Mouse (Mus musculus): ENCODE data around the gene Pip4k2c. TPM values are rescaled to one million over a fixed set of nuclear protein-coding genes. Genes with fewer than 3 reads are reported as not detected.
A peak's percentile ranks its signal among the peaks of the same experiment; 100 is the strongest.

Gene Pip4k2c
- polyA plus RNA-seq, 1 experiment from 2014 or later, result 16.4 TPM

DNA sequence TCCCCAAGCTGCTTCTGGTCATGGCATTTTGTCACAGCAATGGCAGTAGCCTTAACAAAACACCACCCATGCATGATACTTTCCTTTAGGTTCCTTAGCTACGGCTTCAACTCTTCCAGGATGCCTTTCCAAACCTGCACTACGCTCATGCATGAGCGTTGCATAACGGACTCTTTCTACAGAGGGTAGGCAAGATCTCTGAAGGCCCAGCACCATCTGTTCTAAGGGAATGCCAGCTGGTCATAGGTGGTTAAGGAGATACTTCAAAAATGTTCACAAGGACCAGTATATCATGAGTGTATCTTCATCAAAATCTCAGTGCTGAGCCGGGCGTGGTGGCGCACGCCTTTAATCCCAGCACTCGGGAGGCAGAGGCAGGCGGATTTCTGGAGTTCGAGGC is 5.1 kb upstream of the Pip4k2c start:
- Histone ChIP-seq H3K9ac (ENCODE audit: low read length) (no peak overlapping the region), H3K27me3 (ENCODE audit: control insufficient read depth, insufficient read depth, low read length) (no peaks in the 10 kb centered on the region), H3K27ac (ENCODE audit: low read depth, low read length) (no peak overlapping the region), H3K4me3 (ENCODE audit: low read depth, low read length) (no peak overlapping the region), H3K36me3 (ENCODE audit: control insufficient read depth, insufficient read depth, low read length) (no peaks in the 10 kb centered on the region), H3K4me1 (replicated peaks; ENCODE audit: control insufficient read depth, insufficient read depth, low read length) (peaks cover 3% of the 10 kb centered on the region; the same call in 1 of the 2 replicates), H3K9me3 (ENCODE audit: control insufficient read depth, low read length) (no peaks in the 10 kb centered on the region), H3K4me2 (ENCODE audit: low read depth, low read length, severe bottlenecking) (no peak overlapping the region)
- WGBS, result 94% methylated on average over 11 of the region's 11 CpGs
- DNase-seq (ENCODE audit: low spot score) (no peak), ATAC-seq (replicated peaks; ENCODE audit: low FRiP score) (no peak)

DNA sequence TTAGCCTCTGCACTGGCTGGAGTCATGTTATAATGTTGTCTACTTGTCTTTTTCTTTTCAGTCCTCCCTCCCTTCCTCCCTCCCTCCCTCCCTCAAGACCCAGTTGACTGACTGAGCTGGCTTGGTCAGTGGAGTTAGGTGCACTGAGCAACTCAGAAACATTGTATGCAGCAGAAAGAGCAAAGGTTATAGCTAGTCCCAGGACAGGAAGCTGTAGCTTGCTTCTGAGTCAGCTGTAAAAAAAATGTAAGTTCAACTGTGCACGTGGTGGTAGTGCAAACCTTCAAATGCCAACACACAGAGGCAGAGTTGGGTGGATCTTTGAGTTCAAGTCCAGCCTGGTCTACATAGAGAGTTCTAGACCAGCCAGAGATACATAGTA is 3.0 kb upstream of the Pip4k2c start:
- WGBS, result 56% methylated on average over 1 of the region's 1 CpGs
- DNase-seq (ENCODE audit: low spot score), result no peak

DNA sequence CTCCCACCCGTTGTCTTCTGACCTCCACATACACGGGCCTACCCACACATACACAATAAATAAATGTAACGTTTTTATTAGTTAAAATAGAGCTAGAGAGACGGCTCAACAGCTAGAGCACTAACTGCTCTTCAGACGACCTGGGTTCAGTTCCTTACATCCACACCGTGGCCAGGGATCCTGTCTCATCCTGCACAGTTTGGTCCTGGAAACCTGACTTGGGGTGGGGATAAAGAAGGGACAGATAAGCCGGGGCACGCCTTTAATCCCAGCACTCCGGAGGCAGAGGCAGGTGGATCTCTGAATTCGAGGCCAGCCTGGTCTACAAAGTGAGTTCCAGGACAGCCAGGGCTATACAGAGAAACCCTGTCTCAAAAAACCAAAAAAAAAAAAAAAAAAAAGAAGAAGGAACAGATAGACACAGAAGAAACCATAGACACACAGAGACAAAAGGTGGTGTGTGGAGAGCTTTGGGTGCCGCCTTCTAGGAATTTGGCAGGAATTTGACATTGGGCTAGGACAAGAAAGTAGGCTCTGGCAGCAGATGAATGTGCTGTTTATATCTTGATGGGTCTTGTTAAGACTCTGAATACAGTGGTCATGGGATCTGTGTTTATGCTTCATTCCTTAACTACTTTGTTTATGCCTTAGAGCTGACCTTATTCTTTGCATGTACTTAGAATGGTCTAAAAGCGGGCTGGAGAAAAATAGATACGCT is 2.5 kb upstream of the Pip4k2c start:
- DNase-seq (ENCODE audit: low spot score) (no peak), ATAC-seq (replicated peaks; ENCODE audit: low FRiP score) (no peak)
- Histone ChIP-seq H3K9me3 (ENCODE audit: control insufficient read depth, low read length) (no peaks in the 10 kb centered on the region), H3K9ac (ENCODE audit: low read length) (no peak overlapping the region), H3K36me3 (ENCODE audit: control insufficient read depth, insufficient read depth, low read length) (no peaks in the 10 kb centered on the region), H3K4me2 (ENCODE audit: low read depth, low read length, severe bottlenecking) (no peak overlapping the region), H3K27me3 (ENCODE audit: control insufficient read depth, insufficient read depth, low read length) (no peaks in the 10 kb centered on the region), H3K4me1 (replicated peaks; ENCODE audit: control insufficient read depth, insufficient read depth, low read length) (peaks cover 8% of the 10 kb centered on the region; the same call in 1 of the 2 replicates), H3K27ac (ENCODE audit: low read depth, low read length) (no peak overlapping the region), H3K4me3 (ENCODE audit: low read depth, low read length) (no peak overlapping the region)
- 83% methylated on average over 13 of the region's 13 CpGs for WGBS

More for the DNA sequence above, 3.0 kb upstream of the Pip4k2c start:
- no peaks in the 10 kb centered on the region for H3K27me3 ChIP-seq (ENCODE audit: control insufficient read depth, insufficient read depth, low read length)
- peaks cover 7% of the 10 kb centered on the region; the same call in 1 of the 2 replicates for H3K4me1 ChIP-seq (replicated peaks; ENCODE audit: control insufficient read depth, insufficient read depth, low read length)
- no peaks in the 10 kb centered on the region for H3K36me3 ChIP-seq (ENCODE audit: control insufficient read depth, insufficient read depth, low read length)
- no peak overlapping the region for H3K4me3 ChIP-seq (ENCODE audit: low read depth, low read length)
- H3K27ac ChIP-seq (ENCODE audit: low read depth, low read length), result no peak overlapping the region
- H3K9me3 ChIP-seq (ENCODE audit: control insufficient read depth, low read length), result no peaks in the 10 kb centered on the region
- no peak for ATAC-seq (replicated peaks; ENCODE audit: low FRiP score)
- H3K4me2 ChIP-seq (ENCODE audit: low read depth, low read length, severe bottlenecking), result no peak overlapping the region
- no peak overlapping the region for H3K9ac ChIP-seq (ENCODE audit: low read length)

DNA sequence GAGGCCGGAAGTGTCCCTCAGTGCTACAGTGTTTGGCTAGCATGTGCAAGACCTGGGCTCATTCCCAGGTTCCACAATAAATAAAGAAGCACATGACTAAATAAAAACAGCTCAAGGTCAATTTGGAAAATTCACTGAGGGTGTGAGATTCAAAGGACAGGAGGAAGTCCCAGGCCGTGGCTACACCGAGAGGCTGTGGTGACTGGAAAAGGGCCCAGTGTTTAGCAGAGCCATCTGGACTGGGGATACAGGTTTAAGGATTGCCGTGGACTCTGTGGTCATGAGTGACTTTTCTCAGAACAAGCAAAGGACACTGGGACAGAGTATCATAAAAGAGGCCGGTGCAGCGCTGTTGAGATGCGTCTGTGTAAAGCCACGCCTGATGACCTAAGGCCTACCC is 1.9 kb upstream of the Pip4k2c start:
- ATAC-seq (replicated peaks; ENCODE audit: low FRiP score), result no peak
- H3K36me3 ChIP-seq (ENCODE audit: control insufficient read depth, insufficient read depth, low read length), result no peaks in the 10 kb centered on the region
- DNase-seq (ENCODE audit: low spot score), result no peak
- no peaks in the 10 kb centered on the region for H3K9me3 ChIP-seq (ENCODE audit: control insufficient read depth, low read length)
- H3K27ac ChIP-seq (ENCODE audit: low read depth, low read length), result no peak overlapping the region
- WGBS, result 95% methylated on average over 8 of the region's 8 CpGs
- no peak overlapping the region for H3K4me2 ChIP-seq (ENCODE audit: low read depth, low read length, severe bottlenecking)
- H3K4me1 ChIP-seq (replicated peaks; ENCODE audit: control insufficient read depth, insufficient read depth, low read length), result peaks cover 8% of the 10 kb centered on the region; the same call in 1 of the 2 replicates
- no peak overlapping the region for H3K4me3 ChIP-seq (ENCODE audit: low read depth, low read length)
- H3K27me3 ChIP-seq (ENCODE audit: control insufficient read depth, insufficient read depth, low read length), result no peaks in the 10 kb centered on the region
- no peak overlapping the region for H3K9ac ChIP-seq (ENCODE audit: low read length)

DNA sequence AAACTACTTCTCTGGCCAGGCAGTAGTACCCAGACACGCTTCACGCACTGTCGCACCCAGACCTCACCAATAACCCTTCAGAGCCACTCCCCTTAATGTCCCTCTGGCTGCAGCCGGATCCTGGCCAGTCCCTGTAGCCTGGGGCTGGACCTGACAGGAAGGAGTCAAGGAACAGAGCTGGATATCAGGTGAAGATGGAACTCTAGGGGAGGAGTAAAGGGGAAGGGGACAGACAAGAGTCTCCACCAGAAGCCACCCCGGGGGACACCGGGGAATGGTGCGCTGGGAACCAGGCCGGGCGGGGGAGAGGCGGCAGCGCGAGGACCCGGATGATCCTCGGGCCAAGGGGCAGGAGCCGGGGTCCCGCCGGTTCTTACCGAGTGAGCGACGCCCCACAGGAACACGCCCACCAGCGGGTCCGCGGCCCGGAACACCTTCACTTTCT is 402 bp downstream of the Pip4k2c start:
- 1% methylated on average over 25 of the region's 25 CpGs for WGBS
- peak overlapping the region; percentile 87 for H3K4me3 ChIP-seq (ENCODE audit: low read depth, low read length)
- no peaks in the 10 kb centered on the region for H3K27me3 ChIP-seq (ENCODE audit: control insufficient read depth, insufficient read depth, low read length)
- no peaks in the 10 kb centered on the region; the same call in 1 of the 2 replicates for H3K36me3 ChIP-seq (ENCODE audit: control insufficient read depth, insufficient read depth, low read length)
- H3K4me1 ChIP-seq (replicated peaks; ENCODE audit: control insufficient read depth, insufficient read depth, low read length), result peaks cover 8% of the 10 kb centered on the region; the same call in 1 of the 2 replicates
- H3K4me2 ChIP-seq (ENCODE audit: low read depth, low read length, severe bottlenecking), result peak overlapping the region; percentile 95
- ATAC-seq (replicated peaks; ENCODE audit: low FRiP score) (peak; percentile 54), DNase-seq (ENCODE audit: low spot score) (no peak)
- H3K9ac ChIP-seq (ENCODE audit: low read length), result peak overlapping the region; percentile 81
- H3K9me3 ChIP-seq (ENCODE audit: control insufficient read depth, low read length), result no peaks in the 10 kb centered on the region
- H3K27ac ChIP-seq (ENCODE audit: low read depth, low read length), result no peak overlapping the region

DNA sequence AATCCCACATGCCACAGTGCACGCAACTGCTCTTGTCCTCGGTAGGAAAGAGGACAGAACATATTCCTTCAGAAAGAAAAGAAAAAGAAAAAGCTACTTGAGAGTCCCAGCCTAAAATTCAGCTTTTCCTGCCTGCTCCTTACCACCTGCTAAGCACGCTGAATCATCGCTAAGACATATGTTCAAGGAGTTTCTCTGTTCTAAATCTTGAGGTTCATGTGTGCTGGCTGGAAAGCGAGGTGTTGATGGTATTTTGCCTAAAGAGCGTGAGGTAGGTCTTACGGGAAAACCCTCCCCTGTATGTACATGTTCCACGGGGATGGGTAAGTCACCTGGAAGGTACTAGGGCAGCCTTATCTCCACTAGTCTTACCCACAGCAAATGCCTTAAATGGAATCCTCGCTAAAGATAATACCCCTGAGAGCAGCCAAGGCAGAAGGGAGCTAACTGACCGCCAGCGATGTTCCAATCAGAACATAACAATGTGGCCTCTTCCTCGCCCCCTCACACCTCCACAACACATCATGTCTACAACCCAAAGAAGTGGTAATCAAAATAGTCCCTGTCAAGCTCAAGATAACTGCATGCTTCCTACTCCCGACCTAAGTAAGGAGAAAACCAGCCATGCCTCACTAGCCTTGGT is 1.3 kb downstream of the Pip4k2c start:
- H3K4me3 ChIP-seq (ENCODE audit: low read depth, low read length), result no peak overlapping the region
- 86% methylated on average over 13 of the region's 13 CpGs for WGBS

DNA sequence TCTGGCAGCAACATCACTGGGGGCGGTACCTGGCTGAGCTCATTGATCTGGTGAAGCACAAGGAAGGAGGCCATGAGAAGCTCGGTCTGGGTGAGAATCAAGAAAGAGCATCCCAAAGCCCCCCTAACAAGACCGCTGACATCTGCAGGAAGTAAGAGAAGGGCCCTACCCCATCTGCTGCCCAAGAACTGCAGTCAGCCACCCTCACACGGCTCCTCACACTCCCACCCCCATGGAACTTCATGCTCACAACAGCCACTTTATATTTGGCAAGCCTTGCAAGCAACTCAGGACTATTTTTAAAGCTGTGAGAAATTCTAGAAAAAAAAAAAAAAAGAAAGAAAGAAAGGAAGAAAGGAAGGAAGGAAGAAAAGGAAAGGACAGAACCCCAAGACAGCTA is 2.5 kb downstream of the Pip4k2c start:
- no peak overlapping the region for H3K27ac ChIP-seq (ENCODE audit: low read depth, low read length)
- ATAC-seq (replicated peaks; ENCODE audit: low FRiP score) (no peak), DNase-seq (ENCODE audit: low spot score) (no peak)
- no peak overlapping the region for H3K9ac ChIP-seq (ENCODE audit: low read length)
- WGBS, result 82% methylated on average over 4 of the region's 4 CpGs
- no peak overlapping the region for H3K4me3 ChIP-seq (ENCODE audit: low read depth, low read length)
- H3K4me1 ChIP-seq (replicated peaks; ENCODE audit: control insufficient read depth, insufficient read depth, low read length), result peaks cover 8% of the 10 kb centered on the region; the same call in 1 of the 2 replicates
- H3K27me3 ChIP-seq (ENCODE audit: control insufficient read depth, insufficient read depth, low read length), result no peaks in the 10 kb centered on the region
- no peaks in the 10 kb centered on the region for H3K9me3 ChIP-seq (ENCODE audit: control insufficient read depth, low read length)
- no peak overlapping the region for H3K4me2 ChIP-seq (ENCODE audit: low read depth, low read length, severe bottlenecking)
- H3K36me3 ChIP-seq (ENCODE audit: control insufficient read depth, insufficient read depth, low read length), result peaks cover 4% of the 10 kb centered on the region; the same call in 1 of the 2 replicates

More for the DNA sequence above, 1.3 kb downstream of the Pip4k2c start:
- no peak for DNase-seq (ENCODE audit: low spot score)
- peaks cover 3% of the 10 kb centered on the region; the same call in 1 of the 2 replicates for H3K36me3 ChIP-seq (ENCODE audit: control insufficient read depth, insufficient read depth, low read length)
- no peak for ATAC-seq (replicated peaks; ENCODE audit: low FRiP score)
- no peak overlapping the region; the same call in 1 of the 2 replicates for H3K9ac ChIP-seq (ENCODE audit: low read length)
- H3K9me3 ChIP-seq (ENCODE audit: control insufficient read depth, low read length), result no peaks in the 10 kb centered on the region
- H3K27me3 ChIP-seq (ENCODE audit: control insufficient read depth, insufficient read depth, low read length), result no peaks in the 10 kb centered on the region
- no peak overlapping the region for H3K27ac ChIP-seq (ENCODE audit: low read depth, low read length)
- peak overlapping the region; percentile 95; the same call in 1 of the 2 replicates for H3K4me2 ChIP-seq (ENCODE audit: low read depth, low read length, severe bottlenecking)
- peaks cover 8% of the 10 kb centered on the region; the same call in 1 of the 2 replicates for H3K4me1 ChIP-seq (replicated peaks; ENCODE audit: control insufficient read depth, insufficient read depth, low read length)

DNA sequence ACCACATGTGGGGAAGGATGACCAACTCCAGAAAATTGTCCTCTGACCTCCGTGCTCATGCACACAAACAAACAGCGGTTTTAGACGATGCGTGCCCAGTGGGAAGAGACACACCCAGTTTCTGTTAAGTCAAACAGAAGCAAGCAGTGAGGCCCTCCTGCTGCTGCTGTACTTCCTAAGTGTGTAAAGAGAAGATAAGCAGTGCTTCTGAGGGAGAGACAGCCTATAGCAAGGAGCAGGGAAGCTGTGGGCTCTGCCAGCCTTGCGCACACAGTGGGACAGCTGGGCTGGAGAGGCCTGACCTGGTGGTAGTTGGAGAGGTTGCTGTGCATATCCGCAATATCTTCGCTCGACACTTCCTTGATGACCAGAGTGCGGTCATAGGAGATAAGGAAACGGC is 6.0 kb downstream of the Pip4k2c start:
- no peaks in the 10 kb centered on the region for H3K9me3 ChIP-seq (ENCODE audit: control insufficient read depth, low read length)
- peaks cover 2% of the 10 kb centered on the region; the same call in 1 of the 2 replicates for H3K4me1 ChIP-seq (replicated peaks; ENCODE audit: control insufficient read depth, insufficient read depth, low read length)
- DNase-seq (ENCODE audit: low spot score) (no peak), ATAC-seq (replicated peaks; ENCODE audit: low FRiP score) (no peak)
- no peak overlapping the region for H3K27ac ChIP-seq (ENCODE audit: low read depth, low read length)
- H3K9ac ChIP-seq (ENCODE audit: low read length), result no peak overlapping the region
- no peak overlapping the region for H3K4me2 ChIP-seq (ENCODE audit: low read depth, low read length, severe bottlenecking)
- H3K27me3 ChIP-seq (ENCODE audit: control insufficient read depth, insufficient read depth, low read length), result no peaks in the 10 kb centered on the region
- WGBS, result 90% methylated on average over 10 of the region's 10 CpGs
- no peak overlapping the region for H3K4me3 ChIP-seq (ENCODE audit: low read depth, low read length)
- peaks cover 6% of the 10 kb centered on the region; the same call in 1 of the 2 replicates for H3K36me3 ChIP-seq (ENCODE audit: control insufficient read depth, insufficient read depth, low read length)

Measured in forebrain, embryonic 11.5 days (tissue).